In the genomic region with DNA sequence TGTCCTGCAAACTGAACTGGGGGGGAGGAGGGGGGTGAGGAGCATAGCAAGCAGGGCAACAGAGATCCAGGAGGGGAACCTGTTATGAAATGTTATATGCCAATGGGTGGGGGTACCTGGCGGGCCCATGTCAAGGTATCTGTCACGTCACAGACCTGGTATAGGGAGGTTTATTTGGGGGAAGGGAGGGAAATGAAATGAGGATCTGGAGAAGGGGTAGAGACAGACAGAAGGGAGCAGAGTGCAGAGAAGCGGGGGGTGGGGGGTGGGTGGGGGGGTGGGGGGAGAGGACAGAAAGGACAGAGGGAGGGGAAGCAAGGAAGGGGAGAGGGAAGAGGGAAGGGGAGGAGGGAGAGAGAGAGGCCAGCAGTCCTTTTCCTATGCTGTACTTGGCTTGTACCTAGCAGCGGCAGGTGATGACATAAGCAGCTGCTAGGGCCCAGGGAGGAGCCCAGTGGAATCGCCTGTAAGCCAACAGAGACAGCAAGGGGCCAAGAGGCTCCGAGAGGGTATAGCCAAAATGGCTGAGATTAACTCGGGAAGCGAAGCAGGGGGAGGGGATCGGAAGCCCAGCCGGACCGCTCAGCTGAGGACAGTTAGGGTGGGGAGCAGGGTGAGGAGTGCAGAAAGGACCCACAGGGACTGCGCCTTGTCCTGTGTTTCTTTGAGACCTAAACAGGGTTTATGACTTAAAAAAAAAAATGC, we compare ENCODE assay signal across 9 mouse cellular contexts. TPM values are rescaled to one million over a fixed set of nuclear protein-coding genes. Genes with fewer than 3 reads are reported as not detected.
DNase-seq lines count a peak whose midpoint lies in the region; ATAC-seq and TF ChIP-seq lines count a peak whose summit lies in the region.
"Had no signal": no experiment of that assay in that cellular context is flagged by ENCODE, and none has a peak within 500 bp of the region (broad histone marks: within the 10 kb centered on the region; RNA-seq: fewer than 3 reads in every experiment).

No protein-coding gene starts in this region.

- no peak for TF ChIP-seq CTCF in lung, adult 2 months (IDR thresholded peaks at IDR 0.05; ENCODE audit: insufficient read depth, low read length)

- H3K9ac ChIP-seq in embryonic facial prominence, embryonic 14.5 days (ENCODE audit: low read depth, low read length): peak overlapping the region; percentile 30
- peak overlapping the region; percentile 52 for H3K9ac ChIP-seq in hindbrain, embryonic 16.5 days (ENCODE audit: low read depth, low read length)

- no peaks in the 10 kb centered on the region for H3K27me3 ChIP-seq in embryonic facial prominence, embryonic 14.5 days (replicated peaks; ENCODE audit: control insufficient read depth, insufficient read depth, low read length)
- H3K27me3 ChIP-seq in hindbrain, embryonic 16.5 days (replicated peaks; ENCODE audit: control insufficient read depth, insufficient read depth, low read length): no peaks in the 10 kb centered on the region

- no peak for TF ChIP-seq POLR2A in lung, adult 2 months (IDR thresholded peaks at IDR 0.05; ENCODE audit: borderline replicate concordance, extremely low read depth, low read depth, low read length)

- DNase-seq in lung, adult 2 months: no peak
- no peak for DNase-seq in lung, postnatal 36 days
- DNase-seq in embryonic facial prominence, embryonic 14.5 days (ENCODE audit: low spot score): peak; percentile 55
- DNase-seq in testis, postnatal 14 days (ENCODE audit: low spot score): peak; percentile 21
- no peak for DNase-seq in cerebellum, adult 18-20 months
- no peak for DNase-seq in cerebellum, adult 9-10 months

- peak overlapping the region; percentile 66 for H3K4me2 ChIP-seq in embryonic facial prominence, embryonic 14.5 days (ENCODE audit: low read depth, low read length)
- H3K4me2 ChIP-seq in hindbrain, embryonic 16.5 days (ENCODE audit: low read length): peak overlapping the region; percentile 63

- no peak overlapping the region for H3K27ac ChIP-seq in embryonic facial prominence, embryonic 14.5 days (replicated peaks; ENCODE audit: low read depth, low read length)
- H3K27ac ChIP-seq in hindbrain, embryonic 16.5 days (ENCODE audit: low read depth, low read length): no peak overlapping the region
- H3K27ac ChIP-seq: macrophage had no signal

- H3K9me3 ChIP-seq in embryonic facial prominence, embryonic 14.5 days (ENCODE audit: control insufficient read depth, low read length): no peaks in the 10 kb centered on the region
- no peaks in the 10 kb centered on the region for H3K9me3 ChIP-seq in hindbrain, embryonic 16.5 days (ENCODE audit: control insufficient read depth, low read length)

- WGBS in lung, adult 2 months: 13% methylated on average over 11 of the region's 12 CpGs
- 12% methylated on average over 12 of the region's 12 CpGs for WGBS in embryonic facial prominence, embryonic 14.5 days
- WGBS in hindbrain, embryonic 16.5 days: 11% methylated on average over 12 of the region's 12 CpGs

- no peaks in the 10 kb centered on the region for H3K36me3 ChIP-seq in embryonic facial prominence, embryonic 14.5 days (ENCODE audit: control insufficient read depth, insufficient read depth, low read length)
- no peaks in the 10 kb centered on the region for H3K36me3 ChIP-seq in hindbrain, embryonic 16.5 days (ENCODE audit: control insufficient read depth, insufficient read depth, low read length)

- peak; percentile 72 for ATAC-seq in embryonic facial prominence, embryonic 14.5 days (ENCODE audit: low read depth)
- ATAC-seq in hindbrain, embryonic 16.5 days: peak; percentile 45
- peak; percentile 41 for ATAC-seq in megakaryocyte-erythroid progenitor cell, adult 5-6 weeks (replicated peaks; ENCODE audit: low FRiP score, low TSS enrichment, poor library complexity, severe bottlenecking)

- H3K4me1 ChIP-seq in lung, adult 2 months (ENCODE audit: control insufficient read depth, insufficient read depth, low read length): peaks cover 4% of the 10 kb centered on the region; the same call in 1 of the 2 replicates
- H3K4me1 ChIP-seq in embryonic facial prominence, embryonic 14.5 days (ENCODE audit: control insufficient read depth, insufficient read depth, low read length): 0 out of 2 replicates have a peak, but pooled peaks cover 3% of the 10 kb centered on the region
- H3K4me1 ChIP-seq in hindbrain, embryonic 16.5 days (ENCODE audit: control insufficient read depth, insufficient read depth, low read depth, low read length): peaks cover 7% of the 10 kb centered on the region

- H3K4me3 ChIP-seq in lung, adult 2 months (replicated peaks; ENCODE audit: extremely low read depth, low read depth, low read length): peak overlapping the region; percentile 21
- peak overlapping the region; percentile 37 for H3K4me3 ChIP-seq in embryonic facial prominence, embryonic 14.5 days (ENCODE audit: low read depth, low read length)
- H3K4me3 ChIP-seq in hindbrain, embryonic 16.5 days (ENCODE audit: low read length): peak overlapping the region; percentile 35

RNA-seq across cellular contexts. Expression of gene Gm9195, which starts 14.5 kb away (rescaled TPM):
- not detected in 2 replicates for polyA plus RNA-seq in lung, adult 2 months (2012; rRNA removed)
- polyA plus RNA-seq in embryonic facial prominence, embryonic 14.5 days (2014; fragmentation: Nextera tagmentation; extraction: Ambion mirVana): 0.03 TPM in 1 of 2 replicates, not detected in the other
- polyA plus RNA-seq in hindbrain, embryonic 16.5 days (2015; fragmentation: Nextera tagmentation; extraction: Ambion mirVana): not detected in 2 replicates
- not detected in 2 replicates for total RNA-seq in megakaryocyte-erythroid progenitor cell, adult 5-6 weeks (2014; fragmentation: Nextera tagmentation)
- total RNA-seq in megakaryocyte-erythroid progenitor cell, adult 5-6 weeks (2017): not detected in 2 replicates
- polyA plus RNA-seq: macrophage had no signal

Comparison
In these comparisons a context has a peak if more than half of its experiments do, and no peak if none do; other contexts are left out.
1. DNase-seq: peak in embryonic facial prominence, embryonic 14.5 days (single experiment) and testis, postnatal 14 days (single experiment); none in lung, adult 2 months (single experiment), lung, postnatal 36 days (single experiment), cerebellum, adult 18-20 months (0 of 2) and cerebellum, adult 9-10 months (single experiment).
2. Peak in every context shown above with its lines, with median percentiles within 50 percentile points of each other: H3K4me3 ChIP-seq and ATAC-seq.